Mouse (Mus musculus) layer of hippocampus, postnatal 10 days (tissue): ENCODE data around the gene Pin1. TPM values are rescaled to one million over a fixed set of nuclear protein-coding genes. Genes with fewer than 3 reads are reported as not detected.
"Not testable (repeated sequence)": the region's sequence is repeated elsewhere in the genome, so short reads cannot be mapped to it uniquely, and the experiment has no call there.

Experiments
- DNase-seq, 2 experiments: peaks; one replicate each; pipeline ENCODE4 v3.0.0; 2021; ENCODE audit warnings: low spot score in 2 of 2
- long read RNA-seq: library from polyadenylated mRNA; stranded (forward); transcript quantifications from one replicate; pipeline ENCODE4 v2.0.0, GENCODE M21; 2023
- total RNA-seq, 2 experiments: library from RNA; stranded (reverse); gene quantifications; 2 replicates each; pipeline ENCODE4 v1.2.3; 2021

Gene Pin1
- total RNA-seq = 10 to 100 TPM; 31.7 to 32.6 TPM
- long read RNA-seq, transcript Pin1-201 (4 exons, 3,843 nt) = major isoform, 288 of 303 reads
- long read RNA-seq, partial matches to known transcripts = 11 of 303 reads
- long read RNA-seq, other reads (novel, unspliced or antisense) = 4 of 303 reads

DNA sequence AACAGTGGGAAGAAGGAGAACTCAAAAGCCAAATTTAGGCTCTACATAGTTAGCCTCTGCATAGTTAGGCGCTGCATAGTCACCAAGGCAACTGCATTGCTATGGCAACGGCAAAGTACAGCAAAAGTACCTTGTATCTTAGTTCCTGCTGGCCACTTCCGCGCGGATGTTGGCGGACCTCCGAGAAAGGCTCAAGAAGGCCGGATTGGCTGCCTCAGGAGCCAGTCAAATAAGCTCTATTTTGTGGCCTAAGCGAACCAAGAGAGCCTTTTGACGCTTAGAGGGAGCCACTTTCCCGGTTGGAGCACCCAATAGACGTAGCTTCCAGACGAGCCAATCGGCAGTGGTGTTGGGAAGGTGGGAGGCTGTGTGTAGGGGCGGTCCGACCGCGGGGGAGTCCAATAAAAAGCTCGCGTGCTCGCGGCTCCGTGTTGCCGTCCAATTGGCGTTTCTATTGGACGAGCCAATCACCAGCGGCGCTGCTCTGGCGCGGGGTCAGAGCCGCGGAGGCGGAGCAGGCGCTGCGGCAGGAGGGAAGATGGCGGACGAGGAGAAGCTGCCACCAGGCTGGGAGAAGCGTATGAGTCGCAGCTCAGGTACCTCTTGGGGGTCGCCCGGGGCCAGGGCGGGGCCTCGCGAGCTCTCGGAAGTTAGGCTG lies at the start of gene Pin1:
Gene Pin1, plus strand, starts transcription at position 494 of the 658 bp plus-strand sequence.
- DNase-seq = peak; percentile 98

DNA sequence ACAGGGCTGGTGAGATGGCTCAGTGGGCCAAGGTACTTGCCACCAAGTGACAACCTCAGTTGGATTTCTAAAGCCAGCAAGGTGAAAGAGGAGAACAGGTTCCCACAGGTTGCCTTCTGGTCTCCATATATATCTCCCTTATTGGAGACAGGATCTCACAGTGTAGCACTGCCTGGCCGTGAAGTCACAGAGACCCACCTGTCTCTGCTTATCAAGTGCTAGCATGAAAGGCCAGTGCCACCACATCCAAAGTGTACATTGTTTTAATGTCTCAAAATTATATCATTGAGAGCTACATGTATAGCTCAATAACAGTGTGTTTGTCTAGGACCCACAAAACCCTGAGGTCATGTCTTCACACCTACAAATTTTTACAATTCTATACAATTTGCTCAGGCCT lies 45.6 kb upstream of the Pin1 start:
- DNase-seq = no peak

DNA sequence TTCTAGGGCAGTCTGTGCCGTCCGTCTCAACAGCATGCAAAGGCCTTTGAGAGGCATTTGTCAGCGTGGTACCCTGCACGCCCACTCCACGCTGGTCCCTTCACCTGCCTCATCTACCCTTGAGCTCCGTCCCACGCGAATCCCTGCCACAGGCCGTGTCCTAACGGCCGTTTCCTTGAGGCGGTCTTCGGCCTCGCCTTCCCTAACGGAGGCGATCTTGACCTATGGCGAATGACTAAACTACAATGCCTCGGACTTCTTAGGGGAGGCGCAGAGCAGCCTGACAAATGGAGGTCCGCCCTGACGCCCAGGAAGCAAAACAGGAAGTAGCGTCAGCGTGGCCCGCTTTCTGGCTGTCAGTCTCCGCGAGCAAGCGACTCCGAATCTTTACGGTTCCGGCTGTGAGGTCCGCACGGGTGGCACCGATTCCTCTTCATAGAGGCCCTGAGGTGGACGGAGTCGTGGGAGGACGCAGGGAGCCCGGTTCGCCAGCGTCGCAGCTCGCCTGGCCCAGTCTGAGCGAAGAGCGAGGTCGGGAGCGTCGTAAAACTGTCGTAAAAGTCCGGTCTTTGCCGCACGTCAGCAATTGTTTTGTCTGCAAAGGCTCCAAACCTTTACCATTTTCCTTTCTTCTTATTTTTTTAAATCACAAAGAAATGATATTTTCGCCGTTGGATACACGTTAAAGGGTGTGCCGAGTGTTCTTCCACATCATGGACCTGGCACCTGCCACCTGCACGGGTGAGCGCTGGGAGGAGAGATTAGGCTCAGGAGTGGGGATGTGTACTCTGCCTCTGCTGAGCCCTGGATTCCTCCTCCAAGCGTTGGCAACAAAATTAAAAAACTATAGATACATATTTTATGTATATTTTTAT lies 44.6 kb upstream of the Pin1 start:
- peak; percentile 88 to 90 for DNase-seq

DNA sequence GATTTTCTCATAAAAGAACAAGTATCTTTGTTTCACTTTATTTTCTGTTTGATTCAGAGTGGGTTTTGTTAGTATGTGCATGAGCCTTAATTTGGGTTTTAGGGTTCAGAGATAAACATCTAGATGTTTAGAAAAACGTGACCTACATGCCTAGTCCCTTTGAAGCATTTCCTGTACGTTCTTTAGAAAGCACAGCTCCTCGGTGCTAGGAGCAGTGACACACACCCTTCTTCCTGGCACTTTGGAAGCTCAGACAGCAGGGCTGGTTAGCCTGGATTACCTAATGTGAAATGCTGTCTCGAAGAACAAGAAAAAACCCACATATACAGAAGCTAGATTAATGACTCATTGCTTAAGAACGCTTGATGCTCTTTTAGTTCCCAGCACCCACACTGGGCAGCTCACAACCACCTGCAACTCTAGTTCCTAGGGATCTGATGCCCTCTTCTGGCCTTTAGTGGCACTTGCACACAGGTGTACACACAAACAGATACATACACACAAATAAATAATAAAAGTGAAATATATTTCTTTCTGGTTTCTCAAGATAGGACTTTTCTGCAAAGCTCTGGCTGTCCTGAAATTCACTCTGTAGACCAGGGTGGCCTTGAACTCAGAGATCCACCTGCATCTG lies 41.9 kb upstream of the Pin1 start:
- DNase-seq = no peak

DNA sequence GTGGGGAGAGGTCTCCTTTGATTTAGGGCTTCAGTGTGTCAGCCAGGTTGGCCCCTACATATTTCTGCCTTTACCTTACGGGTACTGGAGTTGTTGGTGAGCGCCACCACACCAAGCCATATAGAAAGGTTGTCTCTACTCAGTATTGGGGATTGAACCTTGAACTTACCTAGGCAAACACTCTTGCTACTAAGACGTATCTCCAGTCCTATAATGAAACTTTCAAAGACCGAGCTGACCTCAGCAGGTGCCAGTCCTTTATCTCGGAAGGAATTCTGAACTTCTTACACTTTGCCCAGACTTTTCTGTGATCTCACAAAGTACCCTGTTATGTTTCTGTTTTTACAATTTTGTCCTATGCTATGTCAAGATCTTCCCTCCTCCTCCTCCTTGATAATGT lies 39.9 kb upstream of the Pin1 start:
- no peak for DNase-seq

DNA sequence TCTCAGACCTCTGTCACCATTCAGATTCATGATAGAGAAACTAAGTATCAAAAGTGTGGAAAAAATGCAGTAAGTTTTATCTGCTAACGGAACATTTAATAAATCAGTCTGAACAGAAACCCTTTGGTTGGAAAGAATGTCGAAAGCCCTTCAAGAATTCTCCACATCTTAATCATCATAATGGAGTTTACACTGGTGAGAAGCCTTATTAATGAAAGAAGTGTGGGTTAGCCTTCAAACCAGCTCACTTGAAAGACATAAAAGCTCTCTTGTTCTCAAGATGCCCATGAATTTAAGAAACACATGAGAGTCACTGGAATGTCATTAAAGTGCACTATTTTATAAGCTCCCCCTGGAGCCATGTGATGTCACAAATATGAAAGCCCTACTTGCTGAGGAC lies 35.2 kb upstream of the Pin1 start:
- DNase-seq = no peak

DNA sequence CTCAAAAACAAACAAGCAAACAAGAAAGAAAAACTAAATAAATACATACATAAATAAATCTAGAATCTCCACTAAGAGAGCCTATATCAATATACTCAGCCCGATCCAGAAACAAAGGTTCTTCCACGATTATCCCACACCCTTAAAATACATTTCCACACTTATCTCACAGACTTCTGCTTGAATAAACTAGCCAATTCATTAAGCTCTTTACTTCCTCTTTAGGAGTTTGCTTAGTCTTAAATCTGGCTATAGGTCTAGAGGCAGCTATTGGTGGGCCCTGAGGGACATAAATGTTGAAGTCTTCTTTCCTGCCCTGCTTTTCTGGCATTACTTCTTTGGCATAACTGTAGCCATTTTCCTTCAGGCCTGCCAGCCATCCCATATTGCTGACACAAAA lies 20.6 kb upstream of the Pin1 start:
- DNase-seq = no peak

DNA sequence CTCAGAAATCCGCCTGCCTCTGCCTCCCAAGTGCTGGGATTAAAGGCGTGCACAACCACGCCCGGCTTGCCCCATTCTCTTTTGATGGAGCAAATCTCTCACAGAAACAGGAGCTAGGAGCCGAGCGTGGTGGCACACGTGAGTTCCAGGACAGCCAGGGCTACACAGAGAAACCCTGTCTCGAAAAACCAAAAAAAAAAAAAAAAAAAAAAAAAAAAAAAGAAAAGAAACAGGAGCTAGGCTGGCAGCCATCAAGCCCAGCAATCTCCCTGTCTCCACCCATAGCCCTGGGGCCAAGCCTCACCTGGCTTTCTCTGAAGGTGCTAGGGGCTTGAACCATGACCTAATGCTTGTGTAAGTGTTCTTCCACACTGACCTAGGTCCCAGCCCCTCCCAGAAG lies 16.2 kb upstream of the Pin1 start:
- DNase-seq = not testable (repeated sequence)

DNA sequence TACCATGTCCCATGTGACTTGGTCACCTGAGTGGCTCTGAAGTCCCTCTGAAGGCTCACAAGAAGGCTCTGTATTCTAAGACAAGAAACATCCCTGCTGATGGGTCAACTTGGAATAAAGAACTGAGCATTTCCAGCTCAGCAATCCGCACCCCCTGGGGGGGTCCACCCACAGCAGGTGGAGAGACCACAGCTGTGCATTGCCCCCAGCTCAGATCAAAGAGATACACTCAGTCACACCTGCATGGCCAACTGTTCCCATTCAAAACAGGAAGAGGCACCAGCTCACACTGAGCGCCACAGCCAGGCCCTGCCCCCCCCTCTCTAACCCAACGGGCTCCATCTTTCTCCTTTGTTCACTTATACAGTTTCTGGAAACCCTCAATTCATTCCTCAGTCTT lies 15.6 kb upstream of the Pin1 start:
- DNase-seq = no peak

DNA sequence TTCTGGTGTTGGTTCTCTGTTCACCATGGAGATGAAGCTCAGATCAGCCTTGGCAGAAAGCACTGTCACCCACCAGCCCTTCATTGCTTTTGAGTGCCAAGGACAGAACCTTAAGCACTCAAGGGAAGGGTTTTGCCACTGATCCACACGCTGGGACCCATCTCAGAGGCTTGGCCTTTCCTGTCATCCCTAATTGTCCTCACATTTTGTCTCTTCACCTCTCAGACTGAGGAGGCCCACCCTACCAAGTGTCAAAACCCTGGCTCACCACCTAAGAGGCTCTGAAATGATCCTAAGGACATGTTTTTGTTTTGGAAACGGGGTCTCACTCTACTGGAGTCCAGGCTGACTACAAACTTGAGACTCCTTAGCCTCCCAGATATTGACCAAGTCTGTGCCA lies 15.1 kb upstream of the Pin1 start:
- no peak for DNase-seq

DNA sequence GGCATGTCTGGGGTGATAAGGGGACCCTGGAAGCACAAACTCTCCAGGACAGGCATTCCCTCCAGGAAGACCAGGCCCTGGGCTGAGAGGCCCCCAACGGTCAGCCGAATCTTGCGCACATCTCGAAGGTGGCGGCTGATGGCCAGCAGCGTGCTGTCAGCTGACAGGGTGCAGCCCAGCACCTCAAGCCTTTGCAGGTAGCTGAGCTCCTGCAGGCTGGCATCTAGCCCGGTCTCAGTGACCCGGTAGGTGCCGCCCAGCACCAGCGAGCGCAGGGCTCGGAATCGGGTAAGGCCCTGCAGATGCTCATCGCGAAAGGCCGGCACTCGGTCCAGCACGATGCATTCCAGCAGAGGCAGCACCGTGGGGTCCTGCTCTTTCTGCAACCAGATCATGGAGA lies 13.3 kb upstream of the Pin1 start:
- no peak for DNase-seq

DNA sequence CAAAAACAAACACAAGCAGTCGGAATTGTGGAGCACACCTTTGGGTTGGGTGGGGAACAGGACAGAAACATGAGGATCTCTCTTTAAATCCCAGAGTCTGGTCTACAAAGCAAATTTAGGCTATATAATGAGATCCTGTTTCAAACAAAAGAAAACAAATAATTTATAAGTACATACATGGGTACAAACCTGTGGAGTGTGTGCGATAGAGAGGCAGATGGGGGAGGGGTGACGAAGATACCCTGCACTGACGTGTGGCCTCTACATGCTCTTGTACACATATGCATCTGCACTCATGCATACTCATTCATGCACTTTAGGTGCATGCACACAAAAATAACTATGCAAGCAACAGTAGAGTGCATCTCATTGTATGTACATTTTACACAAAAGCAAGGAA lies 12.4 kb upstream of the Pin1 start:
- DNase-seq = no peak

DNA sequence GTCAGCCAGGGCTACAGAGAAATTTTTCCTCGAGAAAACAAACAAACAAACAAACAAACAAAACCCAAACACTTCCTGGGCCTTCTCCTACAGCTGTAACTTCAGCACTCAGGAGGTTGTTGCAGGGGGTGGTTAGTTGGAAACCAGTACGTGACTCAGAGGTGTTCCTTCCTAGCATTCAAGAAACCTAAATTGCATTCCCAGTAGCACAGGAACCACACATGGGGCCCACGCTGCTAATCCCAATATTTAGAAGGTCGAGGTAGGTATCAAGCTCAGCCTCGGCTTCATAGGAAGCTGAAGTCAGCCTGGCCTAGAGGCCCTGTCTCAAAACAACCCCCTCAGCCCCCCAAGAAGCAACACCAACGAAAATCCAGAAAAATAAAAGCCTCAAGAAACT lies 10.4 kb upstream of the Pin1 start:
- DNase-seq = no peak

DNA sequence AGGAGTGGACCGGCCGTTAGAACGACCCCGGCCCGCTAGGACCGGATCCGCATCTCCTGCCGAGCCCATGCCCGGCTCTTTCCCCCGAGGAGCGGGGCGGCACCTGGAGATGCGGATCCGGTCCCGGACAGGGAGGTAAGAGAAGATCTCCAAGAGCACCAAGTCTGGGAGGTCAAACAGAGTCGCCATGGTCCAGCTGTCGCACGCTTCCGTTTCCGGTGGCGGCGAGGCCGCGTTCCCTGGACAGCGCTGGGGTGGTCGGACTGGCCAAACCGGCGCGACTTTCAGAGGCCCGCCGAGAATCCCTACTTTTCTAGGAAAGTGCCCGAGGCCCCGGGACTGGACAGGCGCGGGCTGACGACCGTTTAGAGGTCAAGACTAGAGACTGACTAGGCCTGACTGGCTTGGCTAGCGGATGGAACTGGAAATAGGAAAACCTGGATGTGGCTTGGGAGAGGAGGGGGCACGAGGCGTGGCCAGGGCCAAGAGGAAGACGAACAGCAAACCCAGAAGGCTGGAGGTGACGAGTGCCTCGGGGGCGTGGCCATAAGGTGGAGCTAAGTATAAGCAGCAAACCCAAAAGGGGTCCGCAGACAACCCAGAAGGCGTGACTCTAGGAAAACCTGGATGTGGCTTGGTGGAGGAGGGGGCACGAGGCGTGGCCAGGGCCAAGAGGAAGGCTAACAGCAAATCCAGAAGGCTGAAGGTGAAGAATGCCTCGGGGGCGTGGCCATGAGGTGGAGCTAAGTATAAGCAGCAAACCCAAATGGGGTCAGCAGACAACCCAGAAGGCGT lies 9.6 kb upstream of the Pin1 start, which contains the start of gene Ubl5:
Gene Ubl5, plus strand, starts transcription at position 778 of the 795 bp plus-strand sequence.
- DNase-seq = peak; percentile 71 to 79

DNA sequence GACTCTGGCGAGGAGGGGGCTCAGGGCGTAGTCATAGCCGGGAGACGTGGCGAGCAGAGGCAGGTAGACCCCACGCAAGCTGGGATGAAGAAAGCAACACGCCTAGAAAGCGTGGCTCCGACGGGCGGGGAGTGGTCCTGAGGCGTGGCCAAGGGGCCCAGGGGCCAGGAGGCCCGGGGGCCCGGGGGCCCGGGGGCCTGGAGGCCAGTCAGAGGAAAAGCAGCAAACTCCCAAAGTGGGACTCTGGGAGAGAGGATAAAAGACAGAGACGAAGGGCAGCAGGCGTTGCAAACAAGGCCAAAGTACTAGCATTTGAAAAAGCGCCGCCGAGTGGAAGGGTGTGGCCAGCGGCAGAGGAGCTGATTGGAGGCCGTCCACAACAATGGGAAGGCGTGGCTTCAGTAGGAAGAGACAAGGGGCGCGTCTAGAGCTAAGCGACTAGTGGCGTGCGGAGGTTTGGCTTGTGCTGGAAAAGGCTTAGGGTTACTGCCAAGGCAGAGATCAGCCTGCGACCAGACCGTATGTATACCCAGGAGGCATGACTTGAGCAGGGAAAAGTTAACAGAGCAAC lies 8.9 kb upstream of the Pin1 start:
- peak; percentile 77 to 80 for DNase-seq

DNA sequence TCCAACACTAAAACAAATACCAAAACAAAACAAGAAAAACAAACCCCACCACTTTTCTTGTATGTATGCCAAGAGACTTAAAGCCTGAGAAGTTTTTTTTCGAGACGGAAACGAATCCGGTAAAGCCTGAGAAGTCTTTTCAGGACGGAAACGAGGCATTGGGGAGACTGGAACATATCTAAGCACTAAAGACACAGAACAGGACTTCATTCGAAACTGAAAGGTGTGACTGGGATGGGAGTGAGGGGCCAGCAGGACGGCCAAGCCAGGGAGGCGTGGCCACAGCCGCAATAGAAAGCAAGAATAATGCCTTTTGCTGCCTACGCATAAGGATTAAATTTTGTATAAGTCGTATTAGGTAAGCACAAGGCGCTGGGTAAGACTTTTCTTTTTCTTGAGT lies 8.1 kb upstream of the Pin1 start:
- DNase-seq = no peak

DNA sequence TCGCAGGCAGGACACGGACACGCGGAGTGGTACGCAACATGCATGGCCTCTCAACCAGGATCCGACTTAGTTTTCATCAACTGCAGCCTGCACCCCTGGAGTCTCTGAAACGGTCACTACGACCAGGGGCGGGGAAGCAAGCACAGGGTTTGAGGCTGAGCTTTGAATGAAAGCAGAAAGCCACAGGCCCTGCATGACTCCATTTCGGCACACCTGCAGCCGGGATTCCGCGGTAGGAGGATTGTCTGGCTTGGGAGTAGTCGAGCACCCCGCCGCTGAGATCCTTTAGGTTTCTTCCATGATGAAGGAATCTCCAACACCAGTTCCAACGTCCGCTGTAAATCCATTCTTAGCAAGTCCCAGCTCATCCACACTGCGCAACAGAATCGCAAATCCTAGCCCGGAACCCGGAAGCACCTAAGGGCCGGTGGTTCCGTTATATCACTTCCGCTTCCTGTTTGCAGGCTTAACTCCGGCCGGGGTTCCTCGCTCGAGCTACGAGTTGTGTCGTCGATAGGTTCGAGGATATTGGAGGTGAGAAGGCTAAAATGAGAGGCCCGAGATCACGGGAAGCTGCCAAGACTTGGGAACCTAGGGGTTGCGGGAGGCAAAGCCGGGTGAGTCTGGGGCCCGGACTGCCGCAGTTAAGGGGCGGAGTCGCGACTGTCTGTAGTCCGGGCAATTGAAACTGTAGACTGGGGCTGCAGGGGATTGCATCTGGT lies 7.4 kb upstream of the Pin1 start, which contains the start of gene Fbxl12:
Gene Fbxl12, minus strand, starts transcription at position 408 of the 722 bp plus-strand sequence.
- peak; percentile 72 to 76 for DNase-seq

DNA sequence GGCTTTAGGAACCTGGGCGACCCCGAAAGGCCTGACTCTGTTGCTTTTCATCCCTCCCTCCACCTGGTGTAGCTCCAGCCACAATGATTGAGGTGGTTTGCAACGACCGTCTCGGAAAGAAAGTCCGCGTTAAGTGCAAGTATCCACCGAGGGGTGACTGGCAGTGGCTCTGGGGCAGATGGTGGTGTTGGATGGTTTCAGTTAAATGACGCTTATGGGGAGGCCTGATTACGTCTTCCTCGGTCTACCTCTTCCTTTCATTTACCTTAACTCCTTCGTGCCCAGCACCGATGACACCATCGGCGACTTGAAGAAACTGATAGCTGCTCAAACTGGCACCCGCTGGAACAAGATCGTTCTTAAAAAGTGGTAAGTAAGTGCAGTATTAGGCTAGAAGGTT lies 6.8 kb upstream of the Pin1 start:
- DNase-seq = no peak

DNA sequence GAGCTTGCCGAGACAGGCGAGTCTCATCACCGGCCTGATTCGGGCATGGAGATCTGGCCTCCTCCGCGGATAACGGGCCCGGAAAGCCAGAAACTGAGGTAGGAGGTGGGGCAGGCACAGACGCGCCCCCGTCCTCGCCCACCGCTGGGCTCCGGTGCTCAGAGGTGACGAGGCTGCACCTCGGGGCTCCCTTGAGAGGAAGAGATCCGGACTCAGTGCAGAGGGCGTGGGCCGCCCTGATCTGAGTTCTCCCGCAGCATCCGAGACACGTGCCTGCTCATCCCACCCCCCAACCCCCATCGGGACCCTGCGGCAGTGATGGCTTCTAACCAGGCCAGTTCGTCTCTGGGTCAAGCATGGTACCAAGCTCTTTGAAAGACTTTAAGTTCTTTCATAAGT lies 364 bp downstream of the Pin1 start:
- DNase-seq = no peak

DNA sequence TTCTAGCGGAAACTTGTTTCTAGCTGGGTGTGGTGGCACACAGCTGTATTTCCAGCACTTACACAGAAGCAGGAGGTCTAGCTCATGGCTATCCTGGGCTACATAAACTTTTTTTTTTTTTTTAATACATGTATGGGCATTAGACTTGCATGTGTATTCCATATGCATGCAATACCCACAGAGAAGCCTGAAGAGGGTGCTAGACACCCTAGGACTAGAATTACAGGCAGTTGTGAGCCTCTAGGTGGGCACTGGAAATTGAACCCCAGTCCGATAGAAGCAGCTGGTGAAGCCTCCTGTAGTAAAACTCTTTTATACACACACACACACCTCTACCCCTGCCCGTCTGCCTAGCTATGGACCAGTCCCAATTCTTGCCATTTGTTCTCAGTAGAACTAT lies 2.0 kb downstream of the Pin1 start:
- no peak for DNase-seq
